Mouse (Mus musculus) urinary bladder, adult 2 months (tissue): ENCODE measurements around the gene Scn1b. TPM values are rescaled to one million over a fixed set of nuclear protein-coding genes. Genes with fewer than 3 reads are reported as not detected.

Experiments used
- DNase-seq: peaks from one replicate; pipeline ENCODE4 v3.0.0; 2022; ENCODE audit warnings: low spot score
- polyA plus RNA-seq: library from polyadenylated mRNA; depleted of rRNA; stranded (reverse); fragments of >200 nt; gene quantifications from 2 replicates; pipeline ENCODE4 v1.2.3, GENCODE M21; 2012; rRNA removed

The Scn1b gene
- polyA plus RNA-seq, 1 experiment = 49.1 TPM

DNA sequence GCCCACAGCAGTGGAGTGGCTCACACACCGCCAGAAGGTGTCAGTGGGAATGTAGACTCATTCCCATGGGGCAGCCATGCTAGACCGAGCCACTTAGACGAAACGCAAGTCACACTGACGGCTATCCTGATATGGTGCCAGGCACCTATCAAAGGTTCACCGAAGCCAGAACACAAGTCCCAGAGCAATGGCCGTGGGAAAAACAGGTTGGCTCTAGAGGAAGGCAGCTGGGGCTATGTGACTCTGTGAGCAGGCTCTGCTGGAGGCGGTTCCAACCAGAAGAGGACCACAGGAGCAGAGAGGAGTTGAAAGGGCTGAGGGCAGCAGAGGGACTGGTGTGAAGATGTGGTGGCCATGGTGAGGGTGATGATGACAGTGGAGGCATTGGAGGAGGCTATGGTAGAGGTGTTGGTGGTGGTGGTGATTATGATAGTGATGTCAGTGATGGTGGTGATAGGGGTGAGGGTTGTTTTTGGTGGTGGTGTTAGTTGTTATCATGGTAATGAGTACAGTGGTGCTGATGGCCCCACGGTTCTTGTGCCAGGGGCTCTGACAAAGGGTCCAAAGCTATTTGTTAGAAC, 40.5 kb downstream of the Scn1b start:
- DNase-seq = no peak

DNA sequence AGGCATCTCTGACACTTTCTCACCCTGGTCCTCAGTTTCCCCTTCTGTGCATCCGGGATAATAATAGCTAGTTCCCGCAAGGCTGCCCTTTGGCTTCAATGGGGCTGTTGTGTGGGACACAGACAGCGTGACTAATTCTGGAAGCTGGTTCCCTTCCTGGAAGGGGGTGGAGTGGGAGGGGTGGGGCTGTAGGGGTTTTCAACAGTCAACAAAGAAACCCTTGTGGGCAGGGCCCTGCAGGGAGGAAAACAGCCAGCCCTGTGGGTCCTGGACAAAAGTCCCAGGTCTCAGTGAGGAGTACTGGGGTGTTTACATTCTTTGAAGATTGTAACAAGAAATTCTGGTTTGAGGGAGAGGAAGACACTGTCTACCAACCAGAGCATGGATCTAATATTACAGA, 41.6 kb downstream of the Scn1b start:
- no peak for DNase-seq

DNA sequence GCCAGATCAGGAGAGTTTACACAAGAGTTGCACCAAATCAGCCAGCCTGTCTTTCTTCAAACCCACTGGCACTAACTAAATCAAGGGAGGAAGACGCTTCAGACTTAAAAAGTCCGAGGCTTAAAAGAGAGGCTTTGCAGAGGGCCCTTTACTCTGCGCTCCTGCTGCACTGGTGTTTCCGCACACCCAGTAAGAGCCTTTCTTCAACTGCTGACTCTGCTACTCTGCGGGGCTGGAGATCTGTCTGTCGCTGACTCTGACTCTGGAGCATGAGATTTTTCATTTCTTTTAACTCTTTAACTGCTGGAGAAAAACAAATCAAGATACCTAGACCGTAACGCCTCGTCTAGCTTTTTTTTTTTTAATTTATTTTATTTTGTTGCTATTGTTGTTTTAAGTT, 42.7 kb downstream of the Scn1b start:
- no peak for DNase-seq

DNA sequence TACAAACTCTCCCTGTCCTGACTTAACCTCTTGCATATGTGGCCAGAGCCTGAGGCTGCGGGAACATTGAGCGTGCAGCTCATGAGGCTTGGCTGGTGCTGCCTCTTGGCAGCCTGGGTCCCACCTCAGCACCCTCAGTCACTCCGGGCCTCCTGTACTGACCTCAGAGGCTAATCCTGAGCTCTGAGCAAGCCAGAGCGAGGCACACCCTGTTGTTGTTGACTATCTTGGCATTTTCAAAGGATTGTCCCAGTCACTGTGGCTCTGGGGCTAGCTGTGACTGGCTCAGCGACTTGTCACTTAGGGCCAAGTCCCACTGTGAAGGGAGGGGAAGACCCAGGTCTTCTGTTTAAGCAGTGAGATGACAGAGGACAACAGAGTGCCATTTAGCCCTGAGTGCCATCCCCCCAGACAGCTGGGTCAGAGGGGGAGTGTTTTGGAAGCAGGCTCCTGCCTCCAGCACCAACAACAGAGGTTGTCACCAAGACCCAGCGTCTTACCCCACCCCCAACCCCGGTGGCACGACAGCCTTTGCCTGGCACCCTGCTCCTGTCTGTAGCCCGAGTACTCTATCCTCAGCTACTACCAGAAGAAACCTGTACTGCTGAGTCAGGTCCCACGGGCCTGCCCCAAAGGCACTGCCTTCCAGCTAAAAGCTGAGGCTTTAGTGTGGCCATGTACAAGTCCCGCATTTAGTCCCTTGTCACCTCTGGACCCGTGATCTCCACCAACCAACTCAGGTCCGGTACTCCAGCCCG, 43.8 kb downstream of the Scn1b start:
- no peak for DNase-seq

DNA sequence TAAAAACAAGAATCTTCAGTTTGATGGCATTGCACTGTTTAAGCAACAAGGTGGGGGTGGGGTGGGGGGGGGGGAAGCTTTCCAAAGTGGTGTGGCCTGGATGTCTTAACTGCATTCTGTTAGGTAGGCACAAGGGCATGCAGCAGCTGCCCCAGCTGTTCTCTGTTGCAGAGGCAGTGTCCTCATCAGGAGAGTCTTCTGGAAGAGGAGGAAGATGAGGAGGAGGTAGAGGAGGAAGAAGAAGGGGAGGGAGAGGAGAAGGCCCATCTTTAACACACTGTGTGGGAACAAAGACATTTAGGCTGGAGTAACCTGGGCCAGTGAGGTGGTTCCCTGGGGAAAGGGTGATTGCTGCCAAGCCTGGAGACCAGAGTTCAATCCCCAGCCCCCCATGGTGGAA, 44.7 kb downstream of the Scn1b start:
- no peak for DNase-seq

DNA sequence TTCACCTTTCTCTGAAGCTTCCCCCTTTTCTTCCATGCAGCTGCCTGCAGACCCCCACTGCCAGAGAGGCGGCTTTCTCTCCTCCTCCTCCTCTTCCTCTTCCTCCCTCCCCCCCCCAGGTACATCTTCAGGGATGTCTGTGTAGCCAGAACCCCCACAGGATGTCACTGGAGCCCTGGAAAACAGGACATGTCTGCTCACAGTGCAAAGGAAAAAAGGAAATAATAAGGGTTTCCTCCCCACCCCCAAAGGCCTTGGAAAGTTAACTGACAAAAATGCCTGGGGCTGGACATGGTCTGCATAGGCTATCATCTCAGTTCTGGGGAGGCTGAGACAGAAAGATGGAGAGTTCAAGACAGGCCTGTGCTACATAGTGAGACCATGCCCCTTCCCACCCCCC, 45.7 kb downstream of the Scn1b start:
- no peak for DNase-seq

DNA sequence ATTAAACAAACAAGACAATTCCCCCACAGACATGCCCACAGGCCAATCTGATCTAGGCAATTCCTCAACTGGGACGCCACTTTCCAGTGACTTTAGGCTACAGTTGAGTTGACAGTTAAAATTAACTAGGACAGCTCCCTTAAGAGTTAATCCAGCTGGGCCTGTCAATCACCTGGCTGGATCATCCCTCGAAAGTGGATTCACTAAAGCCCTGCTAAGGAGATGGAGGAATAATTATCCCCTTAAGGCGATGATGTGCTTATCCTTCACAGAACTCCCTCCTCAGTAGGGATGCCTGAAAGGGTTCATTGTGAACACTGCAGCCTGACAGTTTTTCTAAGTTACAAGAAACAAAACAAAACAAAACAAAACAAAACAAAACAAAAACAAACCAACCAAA, 46.2 kb downstream of the Scn1b start:
- no peak for DNase-seq

DNA sequence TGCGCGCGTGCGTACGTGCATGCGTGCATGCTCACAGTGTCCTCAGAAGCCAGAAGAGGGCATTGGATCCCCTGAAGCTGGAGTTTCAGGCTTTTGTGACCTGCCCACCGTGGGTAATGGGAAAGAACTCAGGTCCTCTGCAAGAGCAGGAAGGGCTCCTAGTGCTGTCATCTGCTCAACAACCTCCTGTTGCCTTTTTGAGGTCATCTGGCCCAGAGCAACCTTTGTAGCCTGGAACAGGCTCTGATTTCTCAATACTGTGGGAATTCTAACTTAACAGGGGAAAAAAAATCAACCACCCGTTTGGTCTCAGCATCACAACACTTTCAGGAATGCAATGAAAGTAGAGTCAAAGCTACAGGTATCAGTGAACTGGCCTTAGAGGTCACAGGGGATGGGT, 47.1 kb downstream of the Scn1b start:
- DNase-seq = no peak

DNA sequence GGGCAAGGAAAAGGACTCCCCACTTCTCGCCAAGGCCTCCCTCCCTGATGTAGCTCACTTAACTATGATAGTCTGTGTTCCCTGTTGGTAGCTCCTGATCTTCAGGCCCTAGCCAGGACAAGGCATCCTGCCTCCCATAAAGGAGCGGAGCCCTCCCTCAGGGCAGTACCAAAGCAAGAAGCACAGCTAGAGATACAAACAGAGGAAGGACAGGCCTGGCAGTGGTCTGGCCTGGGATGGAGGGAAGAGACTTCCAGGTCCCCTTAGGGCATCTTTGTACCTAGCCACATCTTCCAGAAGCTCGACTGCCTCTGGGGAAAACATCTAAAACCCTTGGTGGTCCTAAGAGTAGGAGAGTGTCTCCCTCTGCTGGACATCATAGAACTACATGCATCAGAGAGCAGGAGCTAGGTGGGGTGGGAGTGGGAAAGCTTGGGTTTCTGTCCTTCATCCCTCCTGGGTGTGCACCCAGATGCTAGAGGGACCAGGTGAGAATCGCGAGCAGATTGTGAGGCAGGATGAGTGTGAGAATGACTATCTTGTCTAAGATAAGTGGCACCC, 48.8 kb downstream of the Scn1b start:
- no peak for DNase-seq

DNA sequence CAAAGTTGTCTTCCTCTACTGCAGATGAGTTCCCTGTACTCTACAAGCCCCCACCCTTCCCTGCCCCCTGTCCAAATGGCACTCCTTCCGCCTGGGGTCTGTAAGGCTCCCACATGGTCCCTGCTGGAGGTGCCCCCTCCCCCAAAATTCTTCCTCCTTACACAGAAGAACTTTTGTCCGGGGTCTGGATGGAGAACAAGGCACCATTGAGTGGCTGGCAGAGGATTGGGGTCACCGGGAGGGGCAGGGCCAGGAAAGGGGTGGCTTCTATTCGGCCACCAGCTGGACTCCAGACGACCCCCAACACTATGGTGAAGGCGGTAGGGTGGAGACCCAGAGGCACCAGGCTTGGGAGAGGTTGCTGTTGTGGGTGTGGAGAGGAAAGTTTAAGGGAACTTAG, 49.3 kb downstream of the Scn1b start:
- no peak for DNase-seq

DNA sequence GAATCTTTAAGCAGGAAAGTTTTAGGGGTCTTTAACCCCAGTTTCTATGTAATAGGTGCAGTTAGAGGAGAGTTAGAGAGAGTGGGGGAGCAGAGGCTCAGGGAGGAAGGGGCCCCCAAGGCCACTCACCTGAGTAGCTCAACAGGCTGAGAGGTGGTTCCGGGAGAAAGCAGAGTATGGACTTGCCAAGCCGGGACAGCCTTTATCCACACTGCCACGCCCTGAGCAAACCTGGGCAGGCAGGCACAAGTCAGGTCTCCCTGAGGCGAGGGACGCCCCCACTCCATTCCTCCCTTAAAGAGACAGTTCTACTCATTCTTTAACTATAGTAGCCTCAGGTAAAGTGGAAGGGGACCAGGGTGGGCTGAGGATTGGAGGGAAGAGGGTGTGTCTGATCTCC, 50.3 kb downstream of the Scn1b start, which contains the start of gene Fxyd3:
Gene Fxyd3 (minus strand): TSS at position 213 of the 400 bp plus-strand sequence.
- DNase-seq = no peak

DNA sequence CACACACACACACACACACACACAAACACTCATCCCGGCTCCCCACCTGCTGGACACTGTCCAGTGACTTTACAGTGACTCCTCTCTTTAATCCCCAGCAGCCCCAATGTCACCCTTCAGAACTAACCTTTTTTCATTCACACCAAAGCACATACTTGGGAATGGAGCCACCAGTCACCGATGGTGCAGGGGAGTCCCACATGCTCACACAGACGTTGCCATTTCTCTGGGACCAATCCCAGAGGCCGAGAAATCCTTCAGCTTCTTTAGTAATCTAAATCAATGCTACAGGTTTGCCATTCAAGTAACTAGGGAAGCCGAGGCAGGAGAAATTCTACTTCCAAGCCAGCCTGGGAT, 52.1 kb downstream of the Scn1b start:
- no peak for DNase-seq

DNA sequence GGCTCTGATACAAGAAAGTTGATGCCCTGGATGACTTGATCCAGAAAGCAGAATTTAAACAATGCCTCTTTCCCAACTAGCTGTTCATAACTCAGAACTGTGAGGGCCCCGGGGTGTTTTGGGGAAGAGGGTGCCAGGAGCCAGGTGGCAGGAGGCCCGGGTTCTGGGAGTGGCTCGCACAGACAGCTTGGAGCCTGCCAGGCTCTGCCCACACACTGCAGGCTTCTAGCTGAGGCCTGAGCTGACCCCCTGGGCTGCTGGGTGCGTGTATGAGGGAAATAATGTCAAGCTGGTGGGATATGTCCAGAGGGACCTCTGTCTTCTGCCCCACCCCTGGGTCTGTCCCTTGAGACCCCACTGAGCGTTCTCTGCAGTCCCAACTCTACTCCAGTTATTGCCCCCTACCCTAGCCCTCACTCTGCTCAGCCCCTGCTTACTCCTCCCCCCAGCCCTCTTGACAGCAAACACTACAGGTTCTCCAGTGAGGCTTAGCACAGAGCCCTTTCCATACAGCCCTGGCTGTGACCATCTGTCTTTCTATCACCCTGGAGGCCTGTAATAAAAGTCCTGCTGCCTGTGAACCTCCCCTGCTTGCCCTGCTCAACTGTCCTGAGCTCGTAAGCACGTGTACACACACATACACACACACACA, 52.6 kb downstream of the Scn1b start:
- no peak for DNase-seq

DNA sequence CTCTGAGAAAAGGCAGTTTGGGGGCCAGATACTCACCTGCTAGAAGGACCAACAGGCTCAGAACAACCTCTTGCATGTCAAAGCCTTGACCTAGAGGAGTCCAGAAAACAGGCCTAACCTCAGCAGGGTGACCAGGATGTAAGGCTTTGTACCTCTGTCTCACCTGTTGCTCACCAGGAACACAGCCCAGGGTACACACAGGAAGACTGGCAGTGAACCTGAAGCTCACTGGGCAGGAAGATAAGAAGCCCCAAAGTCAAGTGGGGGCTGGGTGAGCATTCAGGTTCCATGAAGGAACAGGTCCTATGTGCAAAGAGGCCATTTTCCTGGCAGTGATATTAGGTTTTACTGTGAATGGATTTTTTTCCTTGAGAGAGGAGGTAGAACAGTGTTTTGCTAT, 53.3 kb downstream of the Scn1b start:
- DNase-seq = no peak

DNA sequence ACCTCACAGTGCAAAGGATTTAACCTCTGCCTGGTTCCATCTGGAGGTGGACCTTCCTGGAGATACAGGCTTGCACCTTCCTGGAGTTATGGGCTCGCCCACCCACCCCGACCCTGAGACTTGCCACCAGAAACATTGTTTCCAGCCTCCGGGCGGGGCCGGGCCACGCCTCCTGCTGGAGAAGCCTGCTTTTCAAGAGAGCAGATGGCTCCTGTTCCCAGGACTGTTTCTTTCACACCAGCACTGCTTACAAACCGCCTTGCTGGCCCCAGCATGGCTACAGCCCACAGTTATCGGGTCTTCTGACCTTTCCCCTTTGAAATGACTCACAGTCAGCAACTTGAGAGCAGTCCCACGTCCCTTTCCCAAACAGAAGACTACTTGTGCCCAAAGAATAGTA, 54.5 kb downstream of the Scn1b start:
- no peak for DNase-seq

DNA sequence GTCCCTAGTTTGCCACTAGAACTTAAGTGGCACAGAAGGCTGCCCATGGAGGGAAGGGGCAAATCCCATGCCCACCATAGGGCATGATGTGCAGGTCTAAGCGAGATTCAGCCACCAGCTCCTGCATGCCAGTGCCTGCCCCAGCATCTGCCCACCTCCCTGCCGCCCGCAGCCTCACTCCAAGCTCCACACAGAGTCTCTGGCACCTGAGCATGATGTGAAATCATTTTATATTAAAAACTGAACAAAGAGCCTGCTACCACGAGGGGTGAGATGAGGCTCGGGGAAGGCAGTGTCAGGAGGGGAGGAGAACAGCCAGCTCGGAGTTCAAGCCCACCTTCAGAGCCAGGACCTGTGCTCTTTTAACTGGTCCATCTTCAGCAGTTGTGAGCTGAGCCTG, 56.5 kb downstream of the Scn1b start:
- DNase-seq = no peak

DNA sequence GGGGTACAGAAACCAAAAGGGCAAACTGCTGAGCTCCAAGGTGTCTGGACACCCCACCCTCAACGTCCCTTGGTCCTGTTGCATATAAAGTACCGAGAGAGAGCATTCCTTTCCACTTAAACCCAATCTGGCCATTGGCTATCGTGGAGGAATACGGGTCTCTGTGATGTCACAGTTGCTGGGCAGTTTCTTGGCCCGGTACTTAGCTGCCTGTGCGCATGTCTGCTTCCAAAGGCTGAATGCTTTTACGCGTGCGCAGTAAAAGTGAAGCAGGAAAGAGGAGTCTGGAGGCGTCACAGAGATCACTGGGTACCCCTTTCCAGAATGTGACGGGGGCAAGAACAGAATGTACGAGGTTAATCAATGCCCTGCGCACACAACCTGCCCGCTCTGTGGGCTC, 57.3 kb downstream of the Scn1b start:
- DNase-seq = no peak

DNA sequence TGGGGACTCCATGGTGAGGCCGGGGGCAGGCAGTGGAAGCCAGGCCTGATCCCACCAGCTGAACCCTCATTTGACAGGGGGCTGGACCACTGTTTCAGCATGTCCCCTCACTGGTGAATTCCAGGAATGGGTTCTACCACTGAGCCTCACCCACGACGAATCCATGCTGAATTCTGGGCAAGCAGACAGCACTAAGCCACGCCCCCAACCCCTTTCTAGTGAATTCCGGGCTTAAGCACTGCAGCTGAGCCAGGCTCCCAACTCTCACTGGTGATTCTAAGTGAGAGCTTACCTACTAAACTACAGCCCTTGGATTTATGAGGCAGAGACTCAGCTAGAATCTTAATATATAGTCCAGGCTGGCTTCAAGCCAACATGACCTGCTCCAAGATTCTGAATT, 59.0 kb downstream of the Scn1b start:
- DNase-seq = no peak

Other genes starting within 250 kb of the Scn1b start
- 0.49 and 0.58 TPM in 2 replicates for gene Cd22, start 246.7 kb downstream of the Scn1b start, polyA plus RNA-seq
- 0.81 and 1.1 TPM in 2 replicates for gene Mag, start 212.1 kb downstream of the Scn1b start, polyA plus RNA-seq
- not detected in 2 replicates for gene Hamp2, start 202.3 kb downstream of the Scn1b start, polyA plus RNA-seq
- gene Hamp, start 183.0 kb downstream of the Scn1b start, polyA plus RNA-seq = not detected in 2 replicates
- 109 and 118 TPM in 2 replicates for gene Usf2, start 170.2 kb downstream of the Scn1b start, polyA plus RNA-seq
- gene Lsr, start 153.5 kb downstream of the Scn1b start, polyA plus RNA-seq = 38.0 and 38.9 TPM in 2 replicates
- gene Fam187b, start 153.2 kb downstream of the Scn1b start, polyA plus RNA-seq = 4.9 and 7.7 TPM in 2 replicates
- gene Fxyd5, start 84.5 kb downstream of the Scn1b start, polyA plus RNA-seq = 103 and 107 TPM in 2 replicates
- 7.4 and 10.7 TPM in 2 replicates for gene Fxyd7, start 75.5 kb downstream of the Scn1b start, polyA plus RNA-seq
- 494 and 552 TPM in 2 replicates for gene Fxyd1, start 69.8 kb downstream of the Scn1b start, polyA plus RNA-seq
- gene Lgi4, start 67.7 kb downstream of the Scn1b start, polyA plus RNA-seq = 16.0 and 17.8 TPM in 2 replicates
- 445 and 558 TPM in 2 replicates for gene Fxyd3, start 50.3 kb downstream of the Scn1b start, polyA plus RNA-seq
- gene Hpn, start 11.7 kb downstream of the Scn1b start, polyA plus RNA-seq = 2.2 and 2.7 TPM in 2 replicates
- gene Gramd1a, start 28.9 kb upstream of the Scn1b start, polyA plus RNA-seq = 49.4 and 60.1 TPM in 2 replicates
- not detected in 2 replicates for gene Scgb2b2, start 163.5 kb upstream of the Scn1b start, polyA plus RNA-seq
- not detected in 2 replicates for gene Scgb1b2, start 164.8 kb upstream of the Scn1b start, polyA plus RNA-seq
- gene Scgb2b3, start 235.1 kb upstream of the Scn1b start, polyA plus RNA-seq = not detected in 2 replicates
- gene Scgb1b3, start 248.6 kb upstream of the Scn1b start, polyA plus RNA-seq = not detected in 2 replicates